Mouse (Mus musculus): ENCODE measurements around the gene Dnase1l3. TPM values are rescaled to one million over a fixed set of nuclear protein-coding genes. Genes with fewer than 3 reads are reported as not detected.

The Dnase1l3 gene
- polyA plus RNA-seq, 1 experiment, result 69.9 TPM

DNA sequence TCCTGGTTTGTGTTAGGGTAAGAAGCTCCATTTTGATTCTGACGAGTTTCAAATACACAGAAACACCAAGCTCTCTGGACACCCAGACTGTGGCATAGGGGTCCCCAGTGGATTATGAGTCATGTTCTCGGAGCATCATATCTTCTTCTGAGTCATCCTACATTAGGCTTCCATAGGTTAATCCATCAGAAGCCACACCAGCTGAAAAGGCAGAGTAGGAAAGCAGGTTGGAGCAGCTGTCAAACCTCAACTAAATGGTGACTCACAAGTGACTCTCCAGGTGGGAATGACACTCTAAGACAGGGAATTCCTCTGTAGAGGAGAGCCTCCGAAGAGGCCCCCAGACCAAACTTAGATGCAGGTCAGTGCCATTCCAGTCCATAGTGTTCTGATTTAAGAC lies 4.7 kb upstream of the Dnase1l3 start:
- Histone ChIP-seq H3K27me3 (ENCODE audit: control insufficient read depth, insufficient read depth, low read length) (no peaks in the 10 kb centered on the region), H3K4me1 (ENCODE audit: control insufficient read depth, insufficient read depth, insufficient read length) (peaks cover 6% of the 10 kb centered on the region; the same call in 1 of the 2 replicates), H3K4me3 (ENCODE audit: extremely low read depth, insufficient read depth, insufficient read length) (no peak overlapping the region), H3K36me3 (ENCODE audit: control insufficient read depth, insufficient read depth, low read length) (no peaks in the 10 kb centered on the region), H3K27ac (ENCODE audit: insufficient read depth, low read length) (no peak overlapping the region)
- TF ChIP-seq CTCF (IDR thresholded peaks at IDR 0.05; ENCODE audit: extremely low read depth, insufficient read depth, insufficient read length, insufficient replicate concordance), result no peak
- TF ChIP-seq POLR2A (IDR thresholded peaks at IDR 0.05; ENCODE audit: low read depth, low read length), result no peak
- WGBS, result 87% methylated on average over 3 of the region's 3 CpGs
- DNase-seq (ENCODE audit: low read depth in 1 of 2, low spot score in 2 of 2), result no peak

DNA sequence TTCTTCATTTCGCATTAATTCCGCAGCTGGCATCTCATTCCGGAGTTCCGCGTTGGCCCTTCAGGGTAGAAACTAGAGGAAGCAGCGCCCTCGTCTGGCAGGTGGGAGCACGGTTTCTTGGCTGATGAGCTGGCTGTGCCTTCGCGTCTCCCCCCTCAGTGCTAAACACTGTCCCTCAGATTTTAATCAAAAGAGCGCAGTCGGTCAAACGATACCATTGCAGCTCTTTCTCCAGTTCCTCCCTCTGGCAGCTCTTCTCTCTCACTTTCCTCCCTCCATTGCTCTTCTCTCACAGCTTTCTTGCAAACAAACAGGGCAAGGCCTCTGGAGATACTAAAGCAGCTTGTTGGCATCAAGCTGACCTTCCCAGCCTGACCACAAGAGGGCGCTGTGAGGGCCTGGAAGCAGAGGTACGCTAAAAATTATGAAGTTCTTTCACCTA lies 2.9 kb upstream of the Dnase1l3 start:
- no peak overlapping the region for H3K27ac ChIP-seq (ENCODE audit: insufficient read depth, low read length)
- no peaks in the 10 kb centered on the region for H3K36me3 ChIP-seq (ENCODE audit: control insufficient read depth, insufficient read depth, low read length)
- DNase-seq (ENCODE audit: low read depth in 1 of 2, low spot score in 2 of 2), result peak; percentile 85 to 91
- peak overlapping the region; percentile 36; the same call in 1 of the 2 replicates for H3K4me3 ChIP-seq (ENCODE audit: extremely low read depth, insufficient read depth, insufficient read length)
- TF ChIP-seq CTCF (IDR thresholded peaks at IDR 0.05; ENCODE audit: extremely low read depth, insufficient read depth, insufficient read length, insufficient replicate concordance) (peak; percentile 91), POLR2A (IDR thresholded peaks at IDR 0.05; ENCODE audit: low read depth, low read length) (no peak)
- H3K27me3 ChIP-seq (ENCODE audit: control insufficient read depth, insufficient read depth, low read length), result no peaks in the 10 kb centered on the region
- 2% methylated on average over 15 of the region's 15 CpGs for WGBS
- H3K4me1 ChIP-seq (ENCODE audit: control insufficient read depth, insufficient read depth, insufficient read length), result peaks cover 15% of the 10 kb centered on the region; the same call in 1 of the 2 replicates

DNA sequence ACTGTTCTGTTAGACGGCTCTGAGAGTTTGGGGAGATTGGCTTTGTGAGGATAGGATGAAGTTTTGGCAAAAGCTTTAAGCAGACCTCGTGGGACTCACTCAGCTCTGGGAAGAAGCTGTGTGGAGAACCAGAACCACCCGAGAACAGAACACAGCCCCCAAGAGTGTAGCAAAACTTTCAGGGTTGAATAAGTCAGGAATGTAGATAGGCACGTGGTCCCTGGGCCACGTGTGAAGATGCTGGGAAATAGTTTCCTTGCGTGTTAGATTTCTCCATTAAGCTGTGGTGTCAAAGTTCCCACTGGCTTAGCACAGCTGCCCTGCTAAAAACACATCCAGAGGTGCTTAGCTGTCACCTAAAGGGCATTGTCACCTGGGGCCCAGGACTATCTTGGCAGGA lies 2.2 kb downstream of the Dnase1l3 start:
- Histone ChIP-seq H3K4me3 (ENCODE audit: extremely low read depth, insufficient read depth, insufficient read length) (peak overlapping the region; percentile 1; the same call in 1 of the 2 replicates), H3K27me3 (ENCODE audit: control insufficient read depth, insufficient read depth, low read length) (no peaks in the 10 kb centered on the region), H3K27ac (ENCODE audit: insufficient read depth, low read length) (peak overlapping the region; percentile 81), H3K36me3 (ENCODE audit: control insufficient read depth, insufficient read depth, low read length) (no peaks in the 10 kb centered on the region), H3K4me1 (ENCODE audit: control insufficient read depth, insufficient read depth, insufficient read length) (peaks cover 40% of the 10 kb centered on the region)
- no peak for TF ChIP-seq CTCF (IDR thresholded peaks at IDR 0.05; ENCODE audit: extremely low read depth, insufficient read depth, insufficient read length, insufficient replicate concordance)
- no peak for TF ChIP-seq POLR2A (IDR thresholded peaks at IDR 0.05; ENCODE audit: low read depth, low read length)
- DNase-seq (ENCODE audit: low read depth in 1 of 2, low spot score in 2 of 2), result no peak
- 73% methylated on average over 6 of the region's 6 CpGs for WGBS

DNA sequence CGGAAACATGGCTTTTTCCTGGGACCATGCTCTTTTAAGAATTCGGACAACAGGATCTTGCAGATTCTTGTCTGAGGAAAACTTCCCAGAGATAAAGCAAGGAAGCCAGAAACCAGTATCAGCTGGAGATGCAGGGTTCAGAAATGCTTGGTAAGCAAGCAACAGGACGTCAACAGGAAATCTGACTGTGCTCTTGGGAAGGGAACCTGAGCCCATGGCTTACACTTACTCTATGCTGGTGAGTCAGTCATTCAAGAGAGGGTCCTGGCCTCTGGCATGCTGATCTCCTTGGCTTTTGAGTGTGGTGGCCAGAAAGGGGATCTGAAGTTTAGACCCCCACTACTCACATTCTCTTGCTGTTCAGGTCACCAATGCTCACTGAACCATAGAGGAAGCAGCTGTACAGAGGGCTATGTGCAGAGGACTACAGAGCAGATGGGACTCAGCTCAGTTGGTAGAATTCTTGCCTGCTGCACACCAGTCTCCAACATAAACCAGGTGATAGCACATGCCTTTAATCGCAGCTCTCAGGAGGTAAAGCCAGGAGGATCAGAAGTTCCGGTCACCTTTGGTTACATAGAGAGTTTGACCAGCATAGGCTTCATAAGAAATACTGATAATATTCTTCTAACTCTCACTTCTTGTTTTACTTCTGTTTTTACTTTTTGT lies 3.1 kb downstream of the Dnase1l3 start:
- Histone ChIP-seq H3K27me3 (ENCODE audit: control insufficient read depth, insufficient read depth, low read length) (no peaks in the 10 kb centered on the region), H3K4me3 (ENCODE audit: extremely low read depth, insufficient read depth, insufficient read length) (no peak overlapping the region), H3K36me3 (ENCODE audit: control insufficient read depth, insufficient read depth, low read length) (no peaks in the 10 kb centered on the region), H3K27ac (ENCODE audit: insufficient read depth, low read length) (peak overlapping the region; percentile 62), H3K4me1 (ENCODE audit: control insufficient read depth, insufficient read depth, insufficient read length) (peaks cover 42% of the 10 kb centered on the region)
- DNase-seq (ENCODE audit: low read depth in 1 of 2, low spot score in 2 of 2), result no peak
- 62% methylated on average over 5 of the region's 5 CpGs for WGBS
- TF ChIP-seq POLR2A (IDR thresholded peaks at IDR 0.05; ENCODE audit: low read depth, low read length) (no peak), CTCF (IDR thresholded peaks at IDR 0.05; ENCODE audit: extremely low read depth, insufficient read depth, insufficient read length, insufficient replicate concordance) (no peak)

DNA sequence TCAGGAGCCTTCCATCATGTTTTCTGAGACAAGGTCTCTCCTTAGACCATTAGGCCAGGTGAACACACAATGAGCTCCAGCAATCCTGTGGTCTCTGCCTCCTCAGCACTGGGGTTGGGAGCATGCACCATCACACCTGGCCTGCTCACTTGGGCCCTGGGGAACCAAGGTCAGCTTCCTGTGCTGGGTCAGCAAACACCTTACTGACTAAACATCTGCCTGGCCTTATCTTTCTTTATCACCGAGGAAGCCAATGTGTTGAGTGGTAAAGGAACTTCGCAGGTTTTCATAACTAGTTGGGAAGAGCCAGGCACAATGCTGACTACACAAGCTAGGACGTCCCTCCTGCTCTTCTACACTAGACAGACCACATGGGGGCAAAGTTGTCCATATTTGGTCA lies 4.4 kb downstream of the Dnase1l3 start:
- Histone ChIP-seq H3K36me3 (ENCODE audit: control insufficient read depth, insufficient read depth, low read length) (no peaks in the 10 kb centered on the region), H3K4me3 (ENCODE audit: extremely low read depth, insufficient read depth, insufficient read length) (no peak overlapping the region), H3K27me3 (ENCODE audit: control insufficient read depth, insufficient read depth, low read length) (no peaks in the 10 kb centered on the region), H3K27ac (ENCODE audit: insufficient read depth, low read length) (peak overlapping the region; percentile 34; the same call in 1 of the 2 replicates), H3K4me1 (ENCODE audit: control insufficient read depth, insufficient read depth, insufficient read length) (peaks cover 42% of the 10 kb centered on the region)
- no peak for DNase-seq (ENCODE audit: low read depth in 1 of 2, low spot score in 2 of 2)
- WGBS, result 40% methylated on average over 3 of the region's 3 CpGs
- TF ChIP-seq CTCF (IDR thresholded peaks at IDR 0.05; ENCODE audit: extremely low read depth, insufficient read depth, insufficient read length, insufficient replicate concordance) (no peak), POLR2A (IDR thresholded peaks at IDR 0.05; ENCODE audit: low read depth, low read length) (no peak)

DNA sequence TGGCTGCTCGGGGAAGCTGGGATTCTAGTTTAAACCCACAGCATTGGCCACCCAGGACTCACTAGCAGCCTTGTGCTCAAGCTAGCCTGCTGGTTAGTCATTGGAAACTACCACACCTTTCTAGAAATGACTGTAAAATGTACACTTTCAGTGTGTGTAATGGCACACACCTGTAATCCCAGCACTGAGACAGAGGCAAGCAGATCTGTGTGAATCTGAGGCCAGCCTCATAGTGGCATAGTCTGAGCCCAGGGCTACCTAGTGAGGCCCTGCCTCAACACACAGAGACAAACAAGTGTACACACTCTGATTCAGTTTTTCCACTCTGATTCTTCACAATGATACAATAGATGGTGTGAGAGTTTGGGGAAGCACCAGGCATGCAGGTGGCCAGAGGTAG lies 5.0 kb downstream of the Dnase1l3 start:
- no peak for DNase-seq (ENCODE audit: low read depth in 1 of 2, low spot score in 2 of 2)
- 64% methylated on average over 1 of the region's 1 CpGs for WGBS
- Histone ChIP-seq H3K4me1 (ENCODE audit: control insufficient read depth, insufficient read depth, insufficient read length) (peaks cover 38% of the 10 kb centered on the region), H3K4me3 (ENCODE audit: extremely low read depth, insufficient read depth, insufficient read length) (no peak overlapping the region), H3K36me3 (ENCODE audit: control insufficient read depth, insufficient read depth, low read length) (no peaks in the 10 kb centered on the region), H3K27me3 (ENCODE audit: control insufficient read depth, insufficient read depth, low read length) (no peaks in the 10 kb centered on the region), H3K27ac (ENCODE audit: insufficient read depth, low read length) (peak overlapping the region; percentile 36; the same call in 1 of the 2 replicates)
- TF ChIP-seq CTCF (IDR thresholded peaks at IDR 0.05; ENCODE audit: extremely low read depth, insufficient read depth, insufficient read length, insufficient replicate concordance) (no peak), POLR2A (IDR thresholded peaks at IDR 0.05; ENCODE audit: low read depth, low read length) (no peak)

DNA sequence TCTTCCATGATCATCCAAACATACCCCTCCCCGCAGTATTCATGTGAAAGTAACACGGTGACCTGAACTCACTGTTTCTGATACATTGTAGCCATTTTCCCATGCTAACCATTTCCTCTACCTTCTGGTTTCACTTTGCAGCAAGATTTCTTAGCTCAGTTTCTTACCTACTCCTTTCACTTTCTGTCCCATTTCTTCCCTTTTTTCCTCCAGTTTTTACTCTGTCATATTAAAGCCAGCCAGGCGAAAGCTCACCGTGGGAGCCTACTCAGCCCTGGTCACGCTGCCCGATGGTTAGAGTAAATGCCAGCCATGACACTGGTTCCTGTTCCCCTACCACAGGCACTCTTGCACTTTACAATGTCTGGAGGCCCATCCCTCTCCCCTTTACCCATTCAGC lies 7.5 kb downstream of the Dnase1l3 start:
- peak overlapping the region; percentile 18; the same call in 1 of the 2 replicates for H3K27ac ChIP-seq (ENCODE audit: insufficient read depth, low read length)
- H3K36me3 ChIP-seq (ENCODE audit: control insufficient read depth, insufficient read depth, low read length), result no peaks in the 10 kb centered on the region
- no peak overlapping the region for H3K4me3 ChIP-seq (ENCODE audit: extremely low read depth, insufficient read depth, insufficient read length)
- 47% methylated on average over 6 of the region's 6 CpGs for WGBS
- no peak for DNase-seq (ENCODE audit: low read depth in 1 of 2, low spot score in 2 of 2)
- TF ChIP-seq CTCF (IDR thresholded peaks at IDR 0.05; ENCODE audit: extremely low read depth, insufficient read depth, insufficient read length, insufficient replicate concordance) (no peak), POLR2A (IDR thresholded peaks at IDR 0.05; ENCODE audit: low read depth, low read length) (no peak)
- no peaks in the 10 kb centered on the region for H3K27me3 ChIP-seq (ENCODE audit: control insufficient read depth, insufficient read depth, low read length)
- peaks cover 24% of the 10 kb centered on the region for H3K4me1 ChIP-seq (ENCODE audit: control insufficient read depth, insufficient read depth, insufficient read length)

All from spleen, adult 2 months (tissue).